ENCODE assay signal across 12 mouse cellular contexts in genomic region chr7:134800079-134800478, GRCm38 (mm10).
DNase-seq lines count a peak whose midpoint lies in the region; ATAC-seq lines count a peak whose summit lies in the region.
"Had no signal": no experiment of that assay in that cellular context is flagged by ENCODE, and none has a peak within 500 bp of the region (broad histone marks: within the 10 kb centered on the region; RNA-seq: fewer than 3 reads in every experiment).

No protein-coding gene starts in this region.

- H3K9ac ChIP-seq in midbrain, embryonic 14.5 days (replicated peaks; ENCODE audit: low read length): no peak overlapping the region
- H3K9ac ChIP-seq: embryonic facial prominence, embryonic 13.5 days; heart, embryonic 13.5 days; limb, embryonic 13.5 days had no signal

- H3K27me3 ChIP-seq in midbrain, embryonic 14.5 days (ENCODE audit: control insufficient read depth, insufficient read depth, low read length): no peaks in the 10 kb centered on the region
- no peaks in the 10 kb centered on the region for H3K27me3 ChIP-seq in midbrain, embryonic 10.5 days (ENCODE audit: low read depth, poor library complexity, severe bottlenecking)
- H3K27me3 ChIP-seq: embryonic facial prominence, embryonic 13.5 days; heart, embryonic 13.5 days; limb, embryonic 13.5 days had no signal

- WGBS in midbrain, embryonic 14.5 days: 71% methylated on average over 4 of the region's 4 CpGs
- WGBS in midbrain, embryonic 10.5 days: 95% methylated on average over 4 of the region's 4 CpGs

- peak; percentile 52 to 59 for DNase-seq in cerebellum, postnatal 10 days
- no peak for DNase-seq in cerebellum, adult 8-10 months
- peak; percentile 29 for DNase-seq in midbrain, embryonic 14.5 days
- DNase-seq in midbrain, embryonic 10.5 days (ENCODE audit: low spot score): no peak
- DNase-seq in fat pad, adult 2 months (ENCODE audit: extremely low read depth, low read depth, low spot score): peak; percentile 11
- peak; percentile 18 to 33 for DNase-seq in left cerebral cortex, postnatal 36 days (ENCODE audit: low spot score in 2 of 2)
- DNase-seq in kidney, postnatal 4 days: no peak
- no peak for DNase-seq in gastrocnemius, adult 18-20 months (ENCODE audit: low spot score)
- DNase-seq: cerebellum, adult 11 months had no signal

- no peak overlapping the region for H3K27ac ChIP-seq in midbrain, embryonic 14.5 days (replicated peaks; ENCODE audit: low read depth, low read length)
- no peak overlapping the region for H3K27ac ChIP-seq in midbrain, embryonic 10.5 days (replicated peaks)
- H3K27ac ChIP-seq: embryonic facial prominence, embryonic 13.5 days; heart, embryonic 13.5 days; limb, embryonic 13.5 days had no signal

- no peaks in the 10 kb centered on the region for H3K4me1 ChIP-seq in midbrain, embryonic 14.5 days (ENCODE audit: control insufficient read depth, insufficient read depth, low read length)
- H3K4me1 ChIP-seq in midbrain, embryonic 10.5 days: no peaks in the 10 kb centered on the region
- H3K4me1 ChIP-seq: heart, embryonic 13.5 days had no signal

- no peak overlapping the region for H3K4me2 ChIP-seq in midbrain, embryonic 14.5 days (ENCODE audit: low read length)
- H3K4me2 ChIP-seq: embryonic facial prominence, embryonic 13.5 days; heart, embryonic 13.5 days; limb, embryonic 13.5 days had no signal

- ATAC-seq in midbrain, embryonic 14.5 days (ENCODE audit: low FRiP score, low TSS enrichment): no peak

- H3K36me3 ChIP-seq in midbrain, embryonic 14.5 days (ENCODE audit: control insufficient read depth, insufficient read depth, low read length): no peaks in the 10 kb centered on the region
- peaks cover 18% of the 10 kb centered on the region for H3K36me3 ChIP-seq in midbrain, embryonic 10.5 days

- intact Hi-C loops in left cerebral cortex, postnatal 36 days (cut with DNase I): no loop called here

- no peak overlapping the region for H3K4me3 ChIP-seq in midbrain, embryonic 14.5 days (replicated peaks; ENCODE audit: low read depth, low read length)
- H3K4me3 ChIP-seq in midbrain, embryonic 10.5 days: no peak overlapping the region
- H3K4me3 ChIP-seq: embryonic facial prominence, embryonic 13.5 days; heart, embryonic 13.5 days; limb, embryonic 13.5 days had no signal

- H3K9me3 ChIP-seq in midbrain, embryonic 14.5 days (ENCODE audit: control insufficient read depth, low read length): no peaks in the 10 kb centered on the region
- no peaks in the 10 kb centered on the region for H3K9me3 ChIP-seq in midbrain, embryonic 10.5 days (replicated peaks)
- H3K9me3 ChIP-seq: embryonic facial prominence, embryonic 13.5 days; heart, embryonic 13.5 days; limb, embryonic 13.5 days had no signal

Comparison
In these comparisons a context has a peak if more than half of its experiments do, and no peak if none do; other contexts are left out.
1. DNase-seq: peak in cerebellum, postnatal 10 days (2 of 2), midbrain, embryonic 14.5 days (single experiment), fat pad, adult 2 months (single experiment) and left cerebral cortex, postnatal 36 days (2 of 2); none in cerebellum, adult 8-10 months (single experiment), midbrain, embryonic 10.5 days (single experiment), kidney, postnatal 4 days (0 of 2) and gastrocnemius, adult 18-20 months (single experiment).